Mouse (Mus musculus) forebrain, embryonic 13.5 days (tissue): ENCODE data around the gene Tdrd5. TPM values are rescaled to one million over a fixed set of nuclear protein-coding genes. Genes with fewer than 3 reads are reported as not detected.

Experiments used
- ATAC-seq: fragments of 200-750 bp; cut with Nextera tagmentation; 2 replicates; pipeline ENCODE4 v1.8.0; 2017
- H3K27ac ChIP-seq: fragments of 300-500 bp; sonication (generic); 2 replicates; pipeline ENCODE4 v1.5.1; 2015; ENCODE audit warnings: inconsistent platforms, mild to moderate bottlenecking, moderate library complexity
- H3K27me3 ChIP-seq: fragments of 300-500 bp; sonication (generic); 2 replicates; pipeline ENCODE4 v1.6.1; 2015; ENCODE audit warnings: mild to moderate bottlenecking, inconsistent platforms
- H3K36me3 ChIP-seq: fragments of 300-500 bp; sonication (generic); 2 replicates; pipeline ENCODE4 v1.6.1; 2015; ENCODE audit warnings: mild to moderate bottlenecking, inconsistent platforms; ENCODE audit not compliant: poor library complexity, severe bottlenecking
- H3K4me1 ChIP-seq: fragments of 300-500 bp; sonication (generic); 2 replicates; pipeline ENCODE4 v1.6.1; 2015; ENCODE audit warnings: inconsistent platforms
- H3K4me2 ChIP-seq: fragments of 300-500 bp; sonication (generic); 2 replicates; pipeline ENCODE4 v1.6.1; 2015; ENCODE audit warnings: inconsistent platforms, mild to moderate bottlenecking, moderate library complexity
- H3K4me3 ChIP-seq: fragments of 300-500 bp; sonication (generic); 2 replicates; pipeline ENCODE4 v1.5.1; 2015; ENCODE audit warnings: mild to moderate bottlenecking, inconsistent platforms
- H3K9ac ChIP-seq: fragments of 300-500 bp; sonication (generic); 2 replicates; pipeline ENCODE4 v1.6.1; 2015; ENCODE audit warnings: mild to moderate bottlenecking, inconsistent platforms
- H3K9me3 ChIP-seq: fragments of 300-500 bp; sonication (generic); replicated peaks from 2 replicates; pipeline ENCODE4 v1.6.1; 2016; ENCODE audit warnings: inconsistent platforms
- WGBS: fragments of 180-500 bp; shearing (Covaris S2); methylation state at CpG from one replicate; pipeline ENCODE4 v1.1.7; 2015; 5-methylcytosine and 5-hydroxymethylcytosine counted together
- polyA plus RNA-seq: library from polyadenylated mRNA; unstranded; fragments of >200 nt; fragmentation: Nextera tagmentation; extraction: Ambion mirVana; gene quantifications from 2 replicates; pipeline ENCODE4 v1.2.1, GENCODE M21; 2015

The Tdrd5 gene
- polyA plus RNA-seq, 1 experiment from 2014 or later = 0.08 TPM

GRCm38 (mm10) chr1:156217941-156218340 is 85.5 kb downstream of the Tdrd5 start:
- H3K9ac ChIP-seq = no peak overlapping the region
- WGBS = 87% methylated on average over 8 of the region's 8 CpGs
- H3K4me1 ChIP-seq = peaks cover 11% of the 10 kb centered on the region; the same call in 1 of the 2 replicates
- no peak overlapping the region for H3K27ac ChIP-seq
- H3K27me3 ChIP-seq = 0 out of 2 replicates have a peak, but pooled peaks cover 2% of the 10 kb centered on the region
- H3K4me2 ChIP-seq = no peak overlapping the region
- no peak overlapping the region for H3K4me3 ChIP-seq
- no peak for ATAC-seq
- H3K9me3 ChIP-seq = no peaks in the 10 kb centered on the region
- H3K36me3 ChIP-seq = no peaks in the 10 kb centered on the region

- H3K27ac ChIP-seq = no peak overlapping the region
- no peaks in the 10 kb centered on the region for H3K9me3 ChIP-seq
- H3K4me3 ChIP-seq = no peak overlapping the region
- H3K36me3 ChIP-seq = no peaks in the 10 kb centered on the region
- H3K9ac ChIP-seq = no peak overlapping the region
- no peak overlapping the region for H3K4me2 ChIP-seq
- ATAC-seq = no peak
- H3K27me3 ChIP-seq = 0 out of 2 replicates have a peak, but pooled peaks cover 2% of the 10 kb centered on the region
- 0 out of 2 replicates have a peak, but pooled peaks cover 5% of the 10 kb centered on the region for H3K4me1 ChIP-seq
- 86% methylated on average over 3 of the region's 3 CpGs for WGBS
Observed at GRCm38 (mm10) chr1:156217393-156217792, 86.1 kb downstream of the Tdrd5 start.

GRCm38 (mm10) chr1:156216249-156216648 is 87.2 kb downstream of the Tdrd5 start:
- Histone ChIP-seq H3K27me3 (0 out of 2 replicates have a peak, but pooled peaks cover 2% of the 10 kb centered on the region), H3K9me3 (no peaks in the 10 kb centered on the region), H3K4me2 (no peak overlapping the region), H3K4me3 (no peak overlapping the region), H3K36me3 (no peaks in the 10 kb centered on the region), H3K9ac (no peak overlapping the region), H3K27ac (no peak overlapping the region), H3K4me1 (no peaks in the 10 kb centered on the region)
- WGBS = 68% methylated on average over 4 of the region's 4 CpGs
- no peak for ATAC-seq

GRCm38 (mm10) chr1:156214651-156215050 is 88.8 kb downstream of the Tdrd5 start:
- no peaks in the 10 kb centered on the region for H3K9me3 ChIP-seq
- no peaks in the 10 kb centered on the region for H3K4me1 ChIP-seq
- H3K4me2 ChIP-seq = no peak overlapping the region
- H3K9ac ChIP-seq = no peak overlapping the region
- H3K36me3 ChIP-seq = no peaks in the 10 kb centered on the region
- no peak overlapping the region for H3K4me3 ChIP-seq
- H3K27me3 ChIP-seq = 0 out of 2 replicates have a peak, but pooled peaks cover 2% of the 10 kb centered on the region
- no peak for ATAC-seq
- no peak overlapping the region for H3K27ac ChIP-seq
- 84% methylated on average over 8 of the region's 8 CpGs for WGBS

GRCm38 (mm10) chr1:156212923-156213322 is 90.5 kb downstream of the Tdrd5 start:
- no peaks in the 10 kb centered on the region for H3K9me3 ChIP-seq
- H3K4me1 ChIP-seq = no peaks in the 10 kb centered on the region
- no peak overlapping the region for H3K27ac ChIP-seq
- H3K27me3 ChIP-seq = 0 out of 2 replicates have a peak, but pooled peaks cover 2% of the 10 kb centered on the region
- no peak overlapping the region for H3K9ac ChIP-seq
- H3K36me3 ChIP-seq = no peaks in the 10 kb centered on the region
- H3K4me3 ChIP-seq = no peak overlapping the region
- H3K4me2 ChIP-seq = no peak overlapping the region
- WGBS = 94% methylated on average over 5 of the region's 5 CpGs
- ATAC-seq = no peak

GRCm38 (mm10) chr1:156211809-156212317 is 91.6 kb downstream of the Tdrd5 start:
- Histone ChIP-seq H3K4me2 (no peak overlapping the region), H3K9ac (no peak overlapping the region), H3K36me3 (no peaks in the 10 kb centered on the region), H3K4me1 (no peaks in the 10 kb centered on the region), H3K27ac (no peak overlapping the region), H3K4me3 (no peak overlapping the region), H3K27me3 (peaks cover 11% of the 10 kb centered on the region), H3K9me3 (no peaks in the 10 kb centered on the region)
- 30% methylated on average over 6 of the region's 6 CpGs for WGBS
- no peak for ATAC-seq

Other genes starting within 250 kb of the Tdrd5 start
- 2.1 and 2.2 TPM in 2 replicates for gene Fam163a, start 98.6 kb downstream of the Tdrd5 start, polyA plus RNA-seq
- 0.09 TPM in 1 of 2 replicates, not detected in the other for gene Nphs2, start 7.1 kb upstream of the Tdrd5 start, polyA plus RNA-seq
- 685 and 744 TPM in 2 replicates for gene Gm2000, start 62.4 kb upstream of the Tdrd5 start, polyA plus RNA-seq
- 0.30 and 0.33 TPM in 2 replicates for gene Axdnd1, start 117.5 kb upstream of the Tdrd5 start, polyA plus RNA-seq
- 16.0 and 18.1 TPM in 2 replicates for gene Soat1, start 170.7 kb upstream of the Tdrd5 start, polyA plus RNA-seq
- gene Gm10031, start 220.3 kb upstream of the Tdrd5 start, polyA plus RNA-seq = 0.71 and 0.75 TPM in 2 replicates